Mouse (Mus musculus): ENCODE results near the gene Syn2.

Syn2 gene

GRCm38 (mm10) chr6:115134501-115135331 lies at the start of gene Syn2:
TSS of gene Syn2 (plus strand) at chr6:115134902.
- peak; percentile 87 for ATAC-seq (ENCODE audit: low TSS enrichment)

- peak; percentile 94 for ATAC-seq (ENCODE audit: low TSS enrichment)
These were observed 49.3 kb upstream of the Syn2 start for GRCm38 (mm10) chr6:115085274-115085841.

GRCm38 (mm10) chr6:115088314-115089106 lies 46.2 kb upstream of the Syn2 start:
- no peak for ATAC-seq (ENCODE audit: low TSS enrichment)

- no peak for ATAC-seq (ENCODE audit: low TSS enrichment)
These were observed 43.0 kb upstream of the Syn2 start for GRCm38 (mm10) chr6:115091737-115092136.

- peak; percentile 50; the same call in 1 of the 2 replicates for ATAC-seq (ENCODE audit: low TSS enrichment)
These were observed 32.2 kb upstream of the Syn2 start for GRCm38 (mm10) chr6:115102542-115102941.

- ATAC-seq (ENCODE audit: low TSS enrichment) = no peak
These were observed 23.3 kb upstream of the Syn2 start for GRCm38 (mm10) chr6:115111426-115111825.

GRCm38 (mm10) chr6:115122181-115122580 lies 12.5 kb upstream of the Syn2 start:
- peak; percentile 79 for ATAC-seq (ENCODE audit: low TSS enrichment)

GRCm38 (mm10) chr6:115123262-115124201 lies 11.2 kb upstream of the Syn2 start:
- peak; percentile 79 for ATAC-seq (ENCODE audit: low TSS enrichment)

- peak; percentile 11; the same call in 1 of the 2 replicates for ATAC-seq (ENCODE audit: low TSS enrichment)
These were observed 9.9 kb upstream of the Syn2 start for GRCm38 (mm10) chr6:115124675-115125357.

GRCm38 (mm10) chr6:115125358-115125720 lies 9.4 kb upstream of the Syn2 start:
- no peak for ATAC-seq (ENCODE audit: low TSS enrichment)

GRCm38 (mm10) chr6:115126232-115126785 lies 8.4 kb upstream of the Syn2 start:
- peak; percentile 52 for ATAC-seq (ENCODE audit: low TSS enrichment)

GRCm38 (mm10) chr6:115126851-115127250 lies 7.9 kb upstream of the Syn2 start:
- ATAC-seq (ENCODE audit: low TSS enrichment) = no peak

GRCm38 (mm10) chr6:115127255-115127824 lies 7.4 kb upstream of the Syn2 start:
- no peak for ATAC-seq (ENCODE audit: low TSS enrichment)

GRCm38 (mm10) chr6:115135332-115135649 lies 589 bp downstream of the Syn2 start:
- ATAC-seq (ENCODE audit: low TSS enrichment) = no peak

GRCm38 (mm10) chr6:115136156-115136555 lies 1.5 kb downstream of the Syn2 start:
- no peak for ATAC-seq (ENCODE audit: low TSS enrichment)

- ATAC-seq (ENCODE audit: low TSS enrichment) = no peak
These were observed 6.7 kb downstream of the Syn2 start for GRCm38 (mm10) chr6:115141446-115141845.

- no peak for ATAC-seq (ENCODE audit: low TSS enrichment)
These were observed 26.5 kb downstream of the Syn2 start for GRCm38 (mm10) chr6:115161175-115161574.

GRCm38 (mm10) chr6:115165863-115166470 lies 31.3 kb downstream of the Syn2 start:
- ATAC-seq (ENCODE audit: low TSS enrichment) = no peak

- peak; percentile 95 for ATAC-seq (ENCODE audit: low TSS enrichment)
These were observed 34.2 kb downstream of the Syn2 start for GRCm38 (mm10) chr6:115168921-115169320.

GRCm38 (mm10) chr6:115169518-115169917 lies 34.8 kb downstream of the Syn2 start:
- no peak for ATAC-seq (ENCODE audit: low TSS enrichment)
